Mouse (Mus musculus): ENCODE results near the gene Pnmal2.

DNA sequence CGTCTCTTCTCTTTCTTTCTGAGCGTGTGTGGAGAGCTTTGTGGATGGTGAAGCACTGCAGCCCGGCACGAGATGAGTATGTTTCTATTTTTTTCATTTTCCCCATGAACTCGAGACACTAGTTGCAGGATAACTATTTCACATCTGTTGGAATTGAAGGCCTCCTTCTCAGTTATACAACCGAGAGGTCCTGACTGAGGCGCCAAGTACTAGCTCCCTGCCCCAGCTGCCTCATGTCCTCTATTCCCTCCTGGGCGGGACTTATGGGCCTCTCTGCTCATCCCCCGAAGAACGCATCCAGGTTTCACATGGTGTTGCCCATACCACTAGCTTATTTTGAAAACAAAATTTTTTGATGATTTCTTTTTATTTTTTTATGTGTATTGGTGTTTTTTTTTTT is 49.0 kb upstream of the Pnmal2 start:
- TF ChIP-seq CTCF (IDR thresholded peaks at IDR 0.05 in 2 of 3, conservative IDR thresholded peaks at IDR 0.05 in 1 of 3; ENCODE audit: control insufficient read depth in 1 of 3, insufficient read depth in 1 of 3, low read depth in 2 of 3, low read length in 3 of 3, poor library complexity in 1 of 3, severe bottlenecking in 1 of 3) (no peak), EP300 (IDR thresholded peaks at IDR 0.05; ENCODE audit: low read depth in 1 of 2, low read length in 2 of 2) (no peak), SMC3 (IDR thresholded peaks at IDR 0.05; ENCODE audit: low read depth, low read length) (no peak), KAT2A (conservative IDR thresholded peaks at IDR 0.05; ENCODE audit: low read depth, low read length) (no peak), SIN3A (IDR thresholded peaks at IDR 0.05; ENCODE audit: low read length) (no peak), ZKSCAN1 (IDR thresholded peaks at IDR 0.05; ENCODE audit: low read depth, low read length) (no peak), NELFE (IDR thresholded peaks at IDR 0.05; ENCODE audit: low read depth, low read length) (no peak), GABPA (IDR thresholded peaks at IDR 0.05; ENCODE audit: low read depth, low read length) (no peak), TCF12 (IDR thresholded peaks at IDR 0.05; ENCODE audit: low read depth, low read length) (no peak), ZC3H11A (IDR thresholded peaks at IDR 0.05; ENCODE audit: low read depth, low read length) (no peak)
